Mouse (Mus musculus) hindbrain, embryonic 14.5 days (tissue): Measurements from ENCODE around the gene Rap1gap2. TPM values are rescaled to one million over a fixed set of nuclear protein-coding genes. Genes with fewer than 3 reads are reported as not detected.

ENCODE experiments used
- ATAC-seq: fragments of 200-750 bp; cut with Nextera tagmentation; 2 replicates; pipeline ENCODE4 v1.8.0; 2017; ENCODE audit warnings: moderate number of reproducible peaks, mild to moderate bottlenecking, moderate TSS enrichment, moderate library complexity; ENCODE audit not compliant: low FRiP score
- DNase-seq: peaks from one replicate; pipeline ENCODE4 v3.0.0-alpha.2; 2015; ENCODE audit warnings: low spot score
- H3K27ac ChIP-seq: fragments of 300-500 bp; sonication (generic); 2 replicates; pipeline ENCODE4 v1.5.1; 2014; ENCODE audit warnings: mild to moderate bottlenecking, moderate library complexity
- H3K27me3 ChIP-seq: fragments of 300-500 bp; sonication (generic); 2 replicates; pipeline ENCODE4 v1.6.1; 2014; ENCODE audit warnings: mild to moderate bottlenecking, low read length, mixed read lengths; ENCODE audit not compliant: control insufficient read depth, insufficient read depth
- H3K36me3 ChIP-seq: fragments of 300-500 bp; sonication (generic); replicated peaks from 2 replicates; pipeline ENCODE4 v1.6.1; 2014; ENCODE audit not compliant: control insufficient read depth, insufficient read depth
- H3K4me1 ChIP-seq: fragments of 300-500 bp; sonication (generic); replicated peaks from 2 replicates; pipeline ENCODE4 v1.6.1; 2014; ENCODE audit warnings: antibody characterized with exemption, low read length, mixed read lengths; ENCODE audit not compliant: control insufficient read depth, insufficient read depth
- H3K4me2 ChIP-seq: fragments of 300-500 bp; sonication (generic); replicated peaks from 2 replicates; pipeline ENCODE4 v1.6.1; 2014; ENCODE audit warnings: mild to moderate bottlenecking, moderate library complexity
- H3K4me3 ChIP-seq: fragments of 300-500 bp; sonication (generic); replicated peaks from 2 replicates; pipeline ENCODE4 v1.5.1; 2014; ENCODE audit warnings: mild to moderate bottlenecking, low read length
- H3K9ac ChIP-seq: fragments of 300-500 bp; sonication (generic); 2 replicates; pipeline ENCODE4 v1.6.1; 2014
- H3K9me3 ChIP-seq: fragments of 300-500 bp; sonication (generic); 2 replicates; pipeline ENCODE4 v1.6.1; 2016; ENCODE audit warnings: low read length; ENCODE audit not compliant: control insufficient read depth
- WGBS: fragments of 180-500 bp; shearing (Covaris S2); extraction: QIAGEN DNeasy Blood & Tissue Kit; methylation state at CpG from one replicate; pipeline ENCODE4 v1.1.7; 2014; 5-methylcytosine and 5-hydroxymethylcytosine counted together
- polyA plus RNA-seq: library from polyadenylated mRNA; unstranded; fragments of >200 nt; fragmentation: Nextera tagmentation; extraction: Ambion mirVana; gene quantifications from 2 replicates; pipeline ENCODE4 v1.2.1, GENCODE M21; 2014

Rap1gap2 gene
- polyA plus RNA-seq, 1 experiment from 2014 or later = 11.2 TPM

DNA sequence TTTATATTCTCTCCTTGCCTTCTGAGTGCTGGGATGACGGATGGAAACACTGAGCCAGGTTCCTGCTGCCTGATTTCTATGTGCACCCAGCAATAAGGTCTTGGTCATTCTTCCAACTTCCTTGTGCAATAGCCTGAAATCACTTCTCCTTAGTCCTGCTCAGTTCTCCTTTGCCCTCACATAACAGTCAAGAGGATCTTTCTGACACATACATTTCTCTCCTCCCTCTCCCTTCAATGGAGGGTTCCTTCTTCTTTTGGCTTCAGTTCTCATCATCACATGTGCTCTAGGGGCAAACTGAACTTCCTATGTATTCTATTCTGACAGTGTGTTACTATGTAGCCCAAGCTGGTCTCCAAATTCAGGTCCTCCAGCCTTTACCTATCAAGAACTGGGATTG, 37.3 kb upstream of the Rap1gap2 start:
- H3K9ac ChIP-seq = no peak overlapping the region
- no peaks in the 10 kb centered on the region for H3K36me3 ChIP-seq
- no peak for ATAC-seq
- no peaks in the 10 kb centered on the region for H3K27me3 ChIP-seq
- no peak for DNase-seq
- H3K4me2 ChIP-seq = no peak overlapping the region
- H3K27ac ChIP-seq = no peak overlapping the region
- H3K4me1 ChIP-seq = peaks cover 31% of the 10 kb centered on the region
- H3K9me3 ChIP-seq = no peaks in the 10 kb centered on the region
- WGBS = 86% methylated on average over 1 of the region's 1 CpGs
- no peak overlapping the region for H3K4me3 ChIP-seq

- no peak for ATAC-seq
- DNase-seq = no peak
- Histone ChIP-seq H3K9me3 (no peaks in the 10 kb centered on the region), H3K27ac (no peak overlapping the region), H3K4me2 (peak overlapping the region; percentile 78; the same call in 1 of the 2 replicates), H3K4me3 (no peak overlapping the region), H3K4me1 (peaks cover 14% of the 10 kb centered on the region), H3K27me3 (0 out of 2 replicates have a peak, but pooled peaks cover 14% of the 10 kb centered on the region), H3K9ac (no peak overlapping the region), H3K36me3 (peaks cover 10% of the 10 kb centered on the region)
- 79% methylated on average over 1 of the region's 1 CpGs for WGBS
Observed at GRCm38 (mm10) chr11:74639628-74640027, 28.9 kb upstream of the Rap1gap2 start.

GRCm38 (mm10) chr11:74638791-74639411, 28.2 kb upstream of the Rap1gap2 start:
- peak overlapping the region; percentile 84 for H3K9ac ChIP-seq
- peaks cover 10% of the 10 kb centered on the region for H3K36me3 ChIP-seq
- H3K4me1 ChIP-seq = peaks cover 14% of the 10 kb centered on the region
- ATAC-seq (no peak), DNase-seq (no peak)
- peak overlapping the region; percentile 78 for H3K4me2 ChIP-seq
- WGBS = 10% methylated on average over 9 of the region's 9 CpGs
- H3K27me3 ChIP-seq = 0 out of 2 replicates have a peak, but pooled peaks cover 14% of the 10 kb centered on the region
- peak overlapping the region; percentile 94 for H3K27ac ChIP-seq
- peak overlapping the region; percentile 53 for H3K4me3 ChIP-seq
- H3K9me3 ChIP-seq = no peaks in the 10 kb centered on the region

DNA sequence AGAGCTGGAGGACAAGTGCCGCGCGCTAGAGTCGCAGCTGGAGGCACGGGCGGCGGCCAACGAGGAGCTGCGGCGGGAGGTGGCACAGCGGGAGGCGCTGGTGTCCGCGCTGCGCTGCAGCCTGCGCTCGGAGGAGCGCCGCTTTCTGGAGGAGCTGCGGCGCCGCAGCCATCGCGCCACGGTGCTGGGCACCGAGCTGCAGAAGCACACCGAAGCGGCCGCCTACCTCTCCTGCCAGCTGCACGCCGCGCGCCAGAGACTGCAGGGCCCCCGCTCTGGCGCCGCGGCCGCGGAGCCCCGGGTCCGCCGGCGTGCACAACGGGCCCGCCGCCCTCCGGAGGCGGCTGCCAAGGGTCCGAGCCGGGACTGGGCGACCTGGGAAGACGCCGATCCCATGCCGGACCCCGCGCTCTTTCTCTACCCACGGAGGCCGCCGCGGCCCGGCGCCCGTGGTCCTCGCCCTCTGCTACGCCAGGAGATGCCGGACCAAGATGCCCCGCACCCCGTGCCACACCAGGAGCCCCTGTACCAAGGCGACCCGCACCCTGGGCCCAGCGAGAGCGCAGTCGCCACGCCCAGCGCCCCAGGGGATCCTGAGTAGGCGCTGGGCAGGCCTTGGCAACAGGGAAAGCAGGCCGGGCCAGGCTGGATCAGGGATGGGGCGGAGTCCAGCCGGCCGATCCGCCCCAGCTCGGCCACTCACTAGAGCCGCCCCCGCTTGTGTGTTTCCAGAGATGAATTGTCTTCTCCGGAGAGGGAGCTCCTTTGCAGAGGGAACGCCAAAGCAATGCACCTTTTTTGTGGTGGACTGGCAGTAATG, 27.5 kb upstream of the Rap1gap2 start:
- no peaks in the 10 kb centered on the region for H3K9me3 ChIP-seq
- DNase-seq = peak; percentile 77
- H3K4me1 ChIP-seq = peaks cover 14% of the 10 kb centered on the region
- H3K9ac ChIP-seq = peak overlapping the region; percentile 84
- peaks cover 10% of the 10 kb centered on the region for H3K36me3 ChIP-seq
- peak; percentile 87 for ATAC-seq
- H3K4me3 ChIP-seq = peak overlapping the region; percentile 53
- peak overlapping the region; percentile 78 for H3K4me2 ChIP-seq
- H3K27me3 ChIP-seq = 0 out of 2 replicates have a peak, but pooled peaks cover 14% of the 10 kb centered on the region
- peak overlapping the region; percentile 94 for H3K27ac ChIP-seq
- under 1% methylated on average over 73 of the region's 86 CpGs for WGBS

DNA sequence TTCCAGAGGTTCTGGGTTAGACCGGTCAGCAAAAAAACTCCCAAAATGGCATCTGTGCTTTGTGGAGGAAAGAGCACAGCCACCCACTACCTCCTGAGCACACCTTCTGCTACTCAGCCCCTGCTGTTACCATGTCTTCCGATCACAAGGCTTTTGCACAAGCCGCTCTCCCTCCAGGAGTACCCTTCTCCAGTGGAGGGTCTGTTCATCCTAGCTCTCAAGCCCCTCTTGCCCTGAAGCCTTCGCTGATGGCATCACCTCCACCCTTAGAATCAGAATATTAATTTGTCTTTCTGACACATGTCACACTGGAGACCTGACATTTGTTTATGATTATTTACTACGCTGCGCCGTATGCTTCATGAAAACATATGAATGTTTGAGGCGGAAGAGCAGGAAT, 26.8 kb upstream of the Rap1gap2 start:
- Histone ChIP-seq H3K27me3 (0 out of 2 replicates have a peak, but pooled peaks cover 14% of the 10 kb centered on the region), H3K9me3 (no peaks in the 10 kb centered on the region), H3K4me1 (peaks cover 14% of the 10 kb centered on the region), H3K9ac (peak overlapping the region; percentile 84), H3K27ac (peak overlapping the region; percentile 94), H3K4me2 (peak overlapping the region; percentile 78), H3K36me3 (peaks cover 16% of the 10 kb centered on the region), H3K4me3 (peak overlapping the region; percentile 53)
- DNase-seq (no peak), ATAC-seq (no peak)
- WGBS = 18% methylated on average over 8 of the region's 8 CpGs

- Histone ChIP-seq H3K4me1 (peaks cover 14% of the 10 kb centered on the region), H3K4me2 (no peak overlapping the region), H3K4me3 (no peak overlapping the region), H3K9me3 (no peaks in the 10 kb centered on the region), H3K36me3 (peaks cover 20% of the 10 kb centered on the region), H3K9ac (no peak overlapping the region), H3K27me3 (0 out of 2 replicates have a peak, but pooled peaks cover 12% of the 10 kb centered on the region), H3K27ac (no peak overlapping the region)
- WGBS = 66% methylated on average over 5 of the region's 5 CpGs
- DNase-seq = peak; percentile 86
- ATAC-seq = no peak
Observed at GRCm38 (mm10) chr11:74634490-74635275, 24.0 kb upstream of the Rap1gap2 start.

DNA sequence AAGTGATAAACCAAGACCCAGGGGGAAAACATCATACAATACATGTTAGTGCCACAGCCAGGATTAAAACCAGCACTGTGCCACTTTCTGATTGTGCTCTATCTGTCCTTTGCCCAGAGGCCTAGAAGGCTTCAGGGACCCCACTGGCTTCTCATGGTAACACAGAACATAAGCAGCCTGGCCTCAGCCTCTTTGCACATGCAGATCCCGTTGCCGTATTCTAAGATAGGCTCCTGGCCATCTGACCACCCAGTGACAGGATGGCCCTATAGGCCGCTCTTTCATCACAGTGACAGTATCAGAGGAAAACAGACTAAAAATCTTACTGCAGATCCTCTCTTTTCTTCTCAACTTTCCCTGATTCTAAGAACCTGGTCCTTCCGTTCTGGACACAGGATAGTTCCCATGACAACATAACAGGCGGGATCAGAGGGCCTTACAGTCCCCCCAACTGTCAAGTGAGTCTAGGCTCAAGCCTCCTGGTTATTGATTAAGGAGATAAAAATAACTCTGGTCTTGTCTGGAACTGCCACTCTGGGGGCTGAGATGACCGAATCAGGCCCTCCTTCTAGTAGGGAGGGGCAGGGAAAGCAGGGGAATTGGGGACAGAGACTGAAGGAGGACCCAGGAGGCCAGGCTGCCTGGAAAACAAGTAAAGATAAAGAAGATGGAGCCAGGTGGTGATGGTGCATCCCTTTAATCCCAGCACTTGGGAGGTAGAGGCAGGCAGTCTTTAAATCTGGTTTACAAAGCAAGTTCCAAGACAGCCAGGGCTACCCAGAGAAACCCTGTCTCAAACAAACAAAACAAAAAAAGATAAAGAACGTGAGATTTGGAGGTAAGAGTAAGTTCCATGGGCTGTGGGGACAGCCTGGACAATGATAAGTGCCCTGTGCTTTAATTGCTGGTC, 21.4 kb upstream of the Rap1gap2 start:
- H3K27me3 ChIP-seq = 0 out of 2 replicates have a peak, but pooled peaks cover 7% of the 10 kb centered on the region
- ATAC-seq (no peak), DNase-seq (no peak)
- WGBS = 74% methylated on average over 7 of the region's 7 CpGs
- H3K9ac ChIP-seq = no peak overlapping the region
- H3K27ac ChIP-seq = no peak overlapping the region
- H3K4me1 ChIP-seq = peaks cover under 1% of the 10 kb centered on the region
- H3K4me3 ChIP-seq = no peak overlapping the region
- no peaks in the 10 kb centered on the region for H3K9me3 ChIP-seq
- H3K36me3 ChIP-seq = peaks cover 25% of the 10 kb centered on the region
- no peak overlapping the region for H3K4me2 ChIP-seq

DNA sequence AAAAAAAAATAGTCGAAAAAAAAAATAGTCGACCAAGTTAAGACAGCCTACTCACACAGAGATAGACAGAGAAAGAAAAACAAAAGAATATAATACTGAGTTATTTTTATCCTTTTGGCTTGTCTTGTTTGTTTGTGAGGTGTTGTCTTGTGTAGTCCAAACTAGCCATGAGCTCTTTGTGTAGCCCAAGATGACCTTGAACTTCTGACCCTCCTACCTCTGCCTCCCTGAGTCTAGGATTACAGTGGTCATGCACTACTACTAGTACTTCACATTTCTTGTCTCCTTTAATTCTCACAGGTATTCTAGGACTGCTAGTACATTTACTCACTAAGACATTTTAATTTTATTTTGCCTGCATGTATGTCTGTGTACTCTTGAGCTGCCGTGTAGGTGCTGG, 16.8 kb upstream of the Rap1gap2 start:
- no peak overlapping the region for H3K4me2 ChIP-seq
- ATAC-seq (no peak), DNase-seq (no peak)
- no peak overlapping the region for H3K27ac ChIP-seq
- no peaks in the 10 kb centered on the region for H3K27me3 ChIP-seq
- H3K9ac ChIP-seq = no peak overlapping the region
- H3K4me1 ChIP-seq = no peaks in the 10 kb centered on the region
- WGBS = 84% methylated on average over 2 of the region's 3 CpGs
- H3K36me3 ChIP-seq = 0 out of 2 replicates have a peak, but pooled peaks cover 17% of the 10 kb centered on the region
- no peak overlapping the region for H3K4me3 ChIP-seq
- H3K9me3 ChIP-seq = no peaks in the 10 kb centered on the region
